Mouse (Mus musculus) bone marrow macrophage, adult 2 months (primary cell): Measurements from ENCODE around the gene Pitpnc1.

Source experiments
- CTCF ChIP-seq: IDR thresholded peaks from 2 replicates; pipeline ENCODE4 v1.5.1; 2012; ENCODE audit warnings: low read depth, mild to moderate bottlenecking, low read length, moderate library complexity
- POLR2A ChIP-seq: IDR thresholded peaks from 2 replicates; pipeline ENCODE4 v1.6.1; 2012; ENCODE audit warnings: mild to moderate bottlenecking, low read depth, low read length, borderline replicate concordance

- no peak for TF ChIP-seq POLR2A
- no peak for TF ChIP-seq CTCF
Measured at GRCm38 (mm10) chr11:107319861-107320260, 150.6 kb downstream of the Pitpnc1 start.
